Mouse (Mus musculus): ENCODE data around the gene Sec62. TPM values are rescaled to one million over a fixed set of nuclear protein-coding genes. Genes with fewer than 3 reads are reported as not detected.

Sec62 gene
- polyA plus RNA-seq (2014; fragmentation: Nextera tagmentation; extraction: Ambion mirVana): 73.0 and 75.9 TPM in 2 replicates

- Histone ChIP-seq H3K4me1 (ENCODE audit: control insufficient read depth, insufficient read depth, low read length) (peaks cover 5% of the 10 kb centered on the region), H3K4me3 (ENCODE audit: low read depth, low read length) (peak within 1 kb of the TSS; percentile 98), H3K9ac (ENCODE audit: low read length) (peak within 1 kb of the TSS; percentile 99), H3K9me3 (ENCODE audit: control insufficient read depth, low read length) (no peaks in the 10 kb centered on the region), H3K27ac (ENCODE audit: low read depth, low read length) (peak within 1 kb of the TSS; percentile 78), H3K4me2 (peak within 1 kb of the TSS; percentile 60), H3K36me3 (ENCODE audit: control insufficient read depth, insufficient read depth, low read length) (no peaks in the 10 kb centered on the region), H3K27me3 (ENCODE audit: control insufficient read depth, insufficient read depth, low read length) (no peaks in the 10 kb centered on the region)
- 0% methylated on average over 60 of the region's 62 CpGs for WGBS
- ATAC-seq (ENCODE audit: low FRiP score) (peak; percentile 99), DNase-seq (ENCODE audit: low spot score, missing footprints) (peak; percentile 99)
These were observed at the start of gene Sec62 for GRCm38 (mm10) chr3:30792737-30793402. Gene Sec62, plus strand, starts transcription at chr3:30792875.

- no peak overlapping the region for H3K27ac ChIP-seq (ENCODE audit: low read depth, low read length)
- H3K4me2 ChIP-seq: no peak overlapping the region
- no peaks in the 10 kb centered on the region for H3K4me1 ChIP-seq (ENCODE audit: control insufficient read depth, insufficient read depth, low read length)
- ATAC-seq (ENCODE audit: low FRiP score) (no peak), DNase-seq (ENCODE audit: low spot score, missing footprints) (no peak)
- no peaks in the 10 kb centered on the region for H3K36me3 ChIP-seq (ENCODE audit: control insufficient read depth, insufficient read depth, low read length)
- no peaks in the 10 kb centered on the region for H3K9me3 ChIP-seq (ENCODE audit: control insufficient read depth, low read length)
- no peaks in the 10 kb centered on the region for H3K27me3 ChIP-seq (ENCODE audit: control insufficient read depth, insufficient read depth, low read length)
- no peak overlapping the region for H3K4me3 ChIP-seq (ENCODE audit: low read depth, low read length)
- WGBS: 87% methylated on average over 7 of the region's 7 CpGs
- H3K9ac ChIP-seq (ENCODE audit: low read length): no peak overlapping the region
These were observed 49.8 kb upstream of the Sec62 start for GRCm38 (mm10) chr3:30742891-30743290.

GRCm38 (mm10) chr3:30746006-30746405, 46.7 kb upstream of the Sec62 start, which contains the start of gene Samd7:
Gene Samd7, plus strand, starts transcription at chr3:30746293.
- Histone ChIP-seq H3K4me1 (ENCODE audit: control insufficient read depth, insufficient read depth, low read length) (no peaks in the 10 kb centered on the region), H3K4me3 (ENCODE audit: low read depth, low read length) (no peak within 1 kb of the TSS), H3K4me2 (no peak within 1 kb of the TSS), H3K9ac (ENCODE audit: low read length) (no peak within 1 kb of the TSS), H3K27me3 (ENCODE audit: control insufficient read depth, insufficient read depth, low read length) (no peaks in the 10 kb centered on the region), H3K36me3 (ENCODE audit: control insufficient read depth, insufficient read depth, low read length) (no peaks in the 10 kb centered on the region), H3K9me3 (ENCODE audit: control insufficient read depth, low read length) (no peaks in the 10 kb centered on the region), H3K27ac (ENCODE audit: low read depth, low read length) (no peak within 1 kb of the TSS)
- DNase-seq (ENCODE audit: low spot score, missing footprints) (no peak), ATAC-seq (ENCODE audit: low FRiP score) (no peak)
- 73% methylated on average over 7 of the region's 7 CpGs for WGBS

- no peaks in the 10 kb centered on the region for H3K4me1 ChIP-seq (ENCODE audit: control insufficient read depth, insufficient read depth, low read length)
- DNase-seq (ENCODE audit: low spot score, missing footprints) (no peak), ATAC-seq (ENCODE audit: low FRiP score) (no peak)
- H3K4me2 ChIP-seq: no peak overlapping the region
- WGBS: 87% methylated on average over 9 of the region's 9 CpGs
- no peaks in the 10 kb centered on the region for H3K27me3 ChIP-seq (ENCODE audit: control insufficient read depth, insufficient read depth, low read length)
- no peak overlapping the region for H3K4me3 ChIP-seq (ENCODE audit: low read depth, low read length)
- no peak overlapping the region for H3K9ac ChIP-seq (ENCODE audit: low read length)
- H3K36me3 ChIP-seq (ENCODE audit: control insufficient read depth, insufficient read depth, low read length): no peaks in the 10 kb centered on the region
- no peaks in the 10 kb centered on the region for H3K9me3 ChIP-seq (ENCODE audit: control insufficient read depth, low read length)
- H3K27ac ChIP-seq (ENCODE audit: low read depth, low read length): no peak overlapping the region
These were observed 44.4 kb upstream of the Sec62 start for GRCm38 (mm10) chr3:30748316-30748715.

GRCm38 (mm10) chr3:30754696-30755095, 38.0 kb upstream of the Sec62 start:
- Histone ChIP-seq H3K4me3 (ENCODE audit: low read depth, low read length) (no peak overlapping the region), H3K27ac (ENCODE audit: low read depth, low read length) (no peak overlapping the region), H3K4me2 (no peak overlapping the region), H3K9me3 (ENCODE audit: control insufficient read depth, low read length) (no peaks in the 10 kb centered on the region), H3K27me3 (ENCODE audit: control insufficient read depth, insufficient read depth, low read length) (no peaks in the 10 kb centered on the region), H3K36me3 (ENCODE audit: control insufficient read depth, insufficient read depth, low read length) (no peaks in the 10 kb centered on the region), H3K4me1 (ENCODE audit: control insufficient read depth, insufficient read depth, low read length) (no peaks in the 10 kb centered on the region), H3K9ac (ENCODE audit: low read length) (no peak overlapping the region)
- WGBS: 91% methylated on average over 4 of the region's 4 CpGs
- DNase-seq (ENCODE audit: low spot score, missing footprints) (no peak), ATAC-seq (ENCODE audit: low FRiP score) (no peak)

GRCm38 (mm10) chr3:30764877-30765276, 27.8 kb upstream of the Sec62 start:
- no peaks in the 10 kb centered on the region for H3K9me3 ChIP-seq (ENCODE audit: control insufficient read depth, low read length)
- 90% methylated on average over 4 of the region's 4 CpGs for WGBS
- H3K4me2 ChIP-seq: no peak overlapping the region
- no peaks in the 10 kb centered on the region for H3K36me3 ChIP-seq (ENCODE audit: control insufficient read depth, insufficient read depth, low read length)
- H3K4me1 ChIP-seq (ENCODE audit: control insufficient read depth, insufficient read depth, low read length): no peaks in the 10 kb centered on the region
- ATAC-seq (ENCODE audit: low FRiP score) (no peak), DNase-seq (ENCODE audit: low spot score, missing footprints) (no peak)
- no peaks in the 10 kb centered on the region for H3K27me3 ChIP-seq (ENCODE audit: control insufficient read depth, insufficient read depth, low read length)
- no peak overlapping the region for H3K27ac ChIP-seq (ENCODE audit: low read depth, low read length)
- H3K9ac ChIP-seq (ENCODE audit: low read length): no peak overlapping the region
- H3K4me3 ChIP-seq (ENCODE audit: low read depth, low read length): no peak overlapping the region

GRCm38 (mm10) chr3:30765311-30766027, 27.2 kb upstream of the Sec62 start:
- Histone ChIP-seq H3K4me3 (ENCODE audit: low read depth, low read length) (no peak overlapping the region), H3K4me2 (no peak overlapping the region), H3K27me3 (ENCODE audit: control insufficient read depth, insufficient read depth, low read length) (no peaks in the 10 kb centered on the region), H3K4me1 (ENCODE audit: control insufficient read depth, insufficient read depth, low read length) (no peaks in the 10 kb centered on the region), H3K9ac (ENCODE audit: low read length) (no peak overlapping the region), H3K9me3 (ENCODE audit: control insufficient read depth, low read length) (no peaks in the 10 kb centered on the region), H3K36me3 (ENCODE audit: control insufficient read depth, insufficient read depth, low read length) (no peaks in the 10 kb centered on the region), H3K27ac (ENCODE audit: low read depth, low read length) (no peak overlapping the region)
- ATAC-seq (ENCODE audit: low FRiP score) (no peak), DNase-seq (ENCODE audit: low spot score, missing footprints) (no peak)
- 79% methylated on average over 10 of the region's 10 CpGs for WGBS

GRCm38 (mm10) chr3:30766177-30766576, 26.5 kb upstream of the Sec62 start:
- Histone ChIP-seq H3K27ac (ENCODE audit: low read depth, low read length) (no peak overlapping the region), H3K4me1 (ENCODE audit: control insufficient read depth, insufficient read depth, low read length) (no peaks in the 10 kb centered on the region), H3K4me2 (no peak overlapping the region), H3K27me3 (ENCODE audit: control insufficient read depth, insufficient read depth, low read length) (no peaks in the 10 kb centered on the region), H3K9me3 (ENCODE audit: control insufficient read depth, low read length) (no peaks in the 10 kb centered on the region), H3K4me3 (ENCODE audit: low read depth, low read length) (no peak overlapping the region), H3K36me3 (ENCODE audit: control insufficient read depth, insufficient read depth, low read length) (no peaks in the 10 kb centered on the region), H3K9ac (ENCODE audit: low read length) (no peak overlapping the region)
- 77% methylated on average over 7 of the region's 7 CpGs for WGBS
- ATAC-seq (ENCODE audit: low FRiP score): no peak
- no peak for DNase-seq (ENCODE audit: low spot score, missing footprints)

GRCm38 (mm10) chr3:30767271-30767670, 25.4 kb upstream of the Sec62 start:
- 87% methylated on average over 6 of the region's 6 CpGs for WGBS
- Histone ChIP-seq H3K27me3 (ENCODE audit: control insufficient read depth, insufficient read depth, low read length) (no peaks in the 10 kb centered on the region), H3K4me1 (ENCODE audit: control insufficient read depth, insufficient read depth, low read length) (no peaks in the 10 kb centered on the region), H3K27ac (ENCODE audit: low read depth, low read length) (no peak overlapping the region), H3K9me3 (ENCODE audit: control insufficient read depth, low read length) (no peaks in the 10 kb centered on the region), H3K4me3 (ENCODE audit: low read depth, low read length) (no peak overlapping the region), H3K9ac (ENCODE audit: low read length) (no peak overlapping the region), H3K4me2 (no peak overlapping the region), H3K36me3 (ENCODE audit: control insufficient read depth, insufficient read depth, low read length) (no peaks in the 10 kb centered on the region)
- ATAC-seq (ENCODE audit: low FRiP score) (no peak), DNase-seq (ENCODE audit: low spot score, missing footprints) (no peak)
